Mouse (Mus musculus) megakaryocyte, embryonic 14.5 days (primary cell): Measurements from ENCODE around the gene Ccdc182. TPM values are rescaled to one million over a fixed set of nuclear protein-coding genes. Genes with fewer than 3 reads are reported as not detected.

ENCODE experiments used
- H3K27me3 ChIP-seq: replicated peaks from 2 replicates; pipeline ENCODE3; 2012; ENCODE audit warnings: inconsistent platforms
- H3K36me3 ChIP-seq: replicated peaks from 2 replicates; pipeline ENCODE3; 2012; ENCODE audit warnings: low read length, inconsistent platforms, mixed read lengths
- H3K4me1 ChIP-seq: 2 replicates; pipeline ENCODE4 v1.6.1; 2012; ENCODE audit warnings: inconsistent platforms
- H3K4me3 ChIP-seq: replicated peaks from 2 replicates; pipeline ENCODE3; 2012; ENCODE audit warnings: moderate library complexity, mild to moderate bottlenecking, inconsistent platforms
- H3K9me3 ChIP-seq: 2 replicates; pipeline ENCODE4 v1.6.1; 2012; ENCODE audit warnings: inconsistent platforms
- FLI1 ChIP-seq: IDR thresholded peaks from 2 replicates; pipeline ENCODE4 v1.6.1; 2012; ENCODE audit warnings: low read length, inconsistent platforms, mixed read lengths
- GATA1 ChIP-seq: IDR thresholded peaks from 3 replicates; pipeline ENCODE4 v1.6.1; 2012; ENCODE audit warnings: mixed read lengths, low read length, inconsistent platforms, borderline replicate concordance
- polyA plus RNA-seq: library from polyadenylated mRNA; stranded (reverse); fragments of >175 nt; gene quantifications from 2 replicates; pipeline ENCODE4 v1.2.3, GENCODE M21; 2012; ENCODE audit warnings: low replicate concordance; ENCODE audit not compliant: insufficient read depth

Ccdc182 gene
- polyA plus RNA-seq, 1 experiment, result not detected

DNA sequence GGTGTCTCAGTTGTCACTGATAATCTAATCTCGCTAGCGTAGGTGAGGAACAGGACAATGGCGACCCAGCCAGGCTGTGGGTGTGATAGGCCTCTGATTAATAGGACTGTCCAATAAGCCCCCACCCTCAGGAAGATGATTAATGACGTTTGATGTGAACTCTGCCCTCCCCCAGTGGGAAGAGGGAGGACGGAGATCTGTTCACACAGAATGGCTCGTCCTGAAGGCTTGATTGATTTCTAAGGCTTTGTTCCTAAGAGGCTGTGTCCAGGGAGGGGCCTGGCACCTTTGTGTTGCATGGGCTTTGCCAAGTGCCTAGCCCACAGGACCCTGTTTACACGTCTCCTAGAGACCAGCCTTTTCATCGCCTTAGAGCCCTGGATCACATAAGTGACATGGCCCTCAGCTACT, 13.4 kb upstream of the Ccdc182 start:
- no peak for TF ChIP-seq GATA1
- no peak for TF ChIP-seq FLI1
- peaks cover 7% of the 10 kb centered on the region; the same call in 1 of the 2 replicates for H3K4me1 ChIP-seq
- no peak overlapping the region for H3K4me3 ChIP-seq
- peaks cover 33% of the 10 kb centered on the region for H3K27me3 ChIP-seq
- no peaks in the 10 kb centered on the region for H3K36me3 ChIP-seq
- H3K9me3 ChIP-seq, result peaks cover 8% of the 10 kb centered on the region

GRCm38 (mm10) chr11:88281428-88282119, 12.3 kb upstream of the Ccdc182 start:
- peaks cover 29% of the 10 kb centered on the region for H3K27me3 ChIP-seq
- peaks cover 7% of the 10 kb centered on the region; the same call in 1 of the 2 replicates for H3K4me1 ChIP-seq
- no peaks in the 10 kb centered on the region for H3K36me3 ChIP-seq
- H3K4me3 ChIP-seq, result no peak overlapping the region
- H3K9me3 ChIP-seq, result peaks cover 8% of the 10 kb centered on the region
- no peak for TF ChIP-seq FLI1
- no peak for TF ChIP-seq GATA1

DNA sequence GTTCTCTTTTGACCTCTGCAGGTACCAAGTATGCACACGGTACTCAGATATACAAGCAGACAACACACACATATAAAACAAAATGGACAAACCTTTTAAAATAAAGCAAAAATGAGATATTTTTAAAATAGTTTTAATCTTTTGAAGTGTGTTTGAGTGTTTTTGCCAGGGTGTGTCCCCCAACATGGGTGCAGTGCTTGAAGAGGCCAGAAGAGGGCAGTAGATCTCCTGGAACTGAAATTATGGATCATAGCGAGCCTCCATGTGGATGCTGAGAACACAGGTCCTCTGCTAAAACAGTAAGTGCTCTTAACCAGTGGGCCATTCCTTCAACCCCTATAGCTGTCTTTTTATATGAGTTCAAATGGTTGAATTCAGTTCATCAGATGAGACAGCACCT, 11.3 kb upstream of the Ccdc182 start:
- Histone ChIP-seq H3K4me3 (no peak overlapping the region), H3K27me3 (peaks cover 26% of the 10 kb centered on the region), H3K4me1 (peaks cover 7% of the 10 kb centered on the region; the same call in 1 of the 2 replicates), H3K9me3 (peaks cover 8% of the 10 kb centered on the region), H3K36me3 (no peaks in the 10 kb centered on the region)
- TF ChIP-seq GATA1 (no peak), FLI1 (no peak)

DNA sequence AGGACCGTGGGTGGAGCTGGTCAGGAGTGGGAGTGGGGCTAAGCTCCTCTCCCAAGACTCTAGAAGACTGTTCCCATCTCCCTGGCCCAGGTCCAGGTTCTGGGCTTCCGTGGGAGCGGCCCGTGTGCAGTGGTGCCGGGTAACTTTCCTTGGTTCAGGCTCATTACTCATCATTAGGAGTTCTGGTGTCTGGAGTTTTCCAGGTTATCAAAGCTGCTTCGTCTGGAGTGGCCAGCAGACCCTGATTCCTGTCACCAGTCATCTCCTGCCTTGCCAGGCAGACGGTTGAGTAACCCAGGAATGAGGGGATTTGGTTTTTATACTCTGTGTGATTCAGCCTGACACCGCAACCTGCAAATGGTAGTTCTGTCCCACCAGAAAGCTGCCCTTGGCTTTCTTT, 7.8 kb upstream of the Ccdc182 start:
- no peak overlapping the region for H3K4me3 ChIP-seq
- no peaks in the 10 kb centered on the region for H3K36me3 ChIP-seq
- peaks cover 8% of the 10 kb centered on the region for H3K9me3 ChIP-seq
- H3K4me1 ChIP-seq, result peaks cover 7% of the 10 kb centered on the region; the same call in 1 of the 2 replicates
- TF ChIP-seq GATA1, result no peak
- no peak for TF ChIP-seq FLI1
- H3K27me3 ChIP-seq, result peaks cover 33% of the 10 kb centered on the region

- TF ChIP-seq FLI1 (no peak), GATA1 (no peak)
- H3K9me3 ChIP-seq, result no peaks in the 10 kb centered on the region
- H3K36me3 ChIP-seq, result no peaks in the 10 kb centered on the region
- H3K4me1 ChIP-seq, result peaks cover 16% of the 10 kb centered on the region
- H3K27me3 ChIP-seq, result peaks cover 46% of the 10 kb centered on the region
- H3K4me3 ChIP-seq, result no peak overlapping the region
Observed at GRCm38 (mm10) chr11:88288400-88288799, 5.5 kb upstream of the Ccdc182 start.

GRCm38 (mm10) chr11:88288805-88289340, 5.0 kb upstream of the Ccdc182 start:
- Histone ChIP-seq H3K9me3 (no peaks in the 10 kb centered on the region), H3K36me3 (no peaks in the 10 kb centered on the region), H3K27me3 (peaks cover 50% of the 10 kb centered on the region), H3K4me1 (peaks cover 20% of the 10 kb centered on the region), H3K4me3 (no peak overlapping the region)
- TF ChIP-seq GATA1, result no peak
- TF ChIP-seq FLI1, result no peak

DNA sequence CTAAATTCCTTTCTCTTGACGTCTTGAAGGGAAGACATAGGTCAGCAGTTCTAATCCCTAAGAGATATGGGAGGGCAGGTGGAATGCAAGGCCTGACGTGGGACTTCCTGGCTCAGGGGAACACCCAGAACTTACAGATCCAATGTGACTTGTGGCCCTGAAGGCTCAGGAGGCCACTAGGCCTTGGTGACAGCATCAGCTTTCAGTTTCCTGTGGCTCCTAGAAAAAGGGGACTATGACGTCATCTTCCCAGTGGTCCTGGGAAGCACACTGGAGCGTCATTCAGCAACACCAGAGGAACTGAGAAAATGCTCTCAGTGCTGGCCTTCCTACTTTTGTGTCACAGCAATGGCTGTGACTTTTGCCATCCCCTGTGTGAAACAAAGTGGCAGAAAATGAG, 2.6 kb upstream of the Ccdc182 start:
- peaks cover 26% of the 10 kb centered on the region for H3K4me1 ChIP-seq
- no peak overlapping the region for H3K4me3 ChIP-seq
- H3K9me3 ChIP-seq, result peaks cover 4% of the 10 kb centered on the region; the same call in 1 of the 2 replicates
- TF ChIP-seq FLI1 (no peak), GATA1 (no peak)
- H3K27me3 ChIP-seq, result peaks cover 58% of the 10 kb centered on the region
- H3K36me3 ChIP-seq, result no peaks in the 10 kb centered on the region

DNA sequence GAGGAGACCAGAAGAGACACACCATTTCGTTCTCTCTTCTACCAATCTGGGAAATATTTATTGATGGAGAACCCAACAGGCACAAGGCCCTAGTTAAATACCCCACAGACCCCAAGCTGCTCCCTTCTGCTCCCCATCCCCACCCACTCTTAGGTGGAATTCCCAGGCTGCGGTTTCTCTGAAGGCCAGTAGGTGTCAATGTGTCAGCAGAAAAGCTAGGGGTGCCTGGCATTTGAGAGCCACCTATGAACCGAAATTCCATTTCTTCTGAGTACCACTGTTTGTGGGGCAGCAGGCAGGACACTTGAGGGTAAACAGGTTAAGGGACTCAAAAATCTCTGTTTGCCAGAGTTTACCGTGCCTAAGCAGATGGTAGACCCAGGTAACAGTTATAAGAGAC, 2.2 kb upstream of the Ccdc182 start:
- H3K27me3 ChIP-seq, result peaks cover 59% of the 10 kb centered on the region
- H3K36me3 ChIP-seq, result no peaks in the 10 kb centered on the region
- H3K9me3 ChIP-seq, result peaks cover 4% of the 10 kb centered on the region; the same call in 1 of the 2 replicates
- H3K4me3 ChIP-seq, result no peak overlapping the region
- TF ChIP-seq FLI1 (no peak), GATA1 (no peak)
- peaks cover 29% of the 10 kb centered on the region for H3K4me1 ChIP-seq

DNA sequence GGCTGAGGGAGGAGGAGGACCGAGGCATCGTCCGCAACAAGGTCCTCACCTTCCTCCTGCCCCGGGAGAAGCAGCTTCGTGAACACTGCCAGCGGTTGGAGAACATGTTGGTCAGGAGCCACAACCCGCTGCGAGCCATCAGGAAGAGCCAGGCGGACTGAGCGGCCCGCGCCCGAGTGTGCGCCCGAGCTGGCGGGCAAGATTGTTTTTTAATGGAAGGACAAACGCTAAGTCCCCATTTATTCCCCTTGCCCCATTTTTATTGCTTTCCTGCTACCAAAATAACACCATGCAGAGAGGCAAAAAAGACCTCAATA, 494 bp downstream of the Ccdc182 start:
- Histone ChIP-seq H3K27me3 (peaks cover 59% of the 10 kb centered on the region), H3K4me1 (peaks cover 30% of the 10 kb centered on the region), H3K4me3 (peak overlapping the region; percentile 86), H3K9me3 (peaks cover 4% of the 10 kb centered on the region; the same call in 1 of the 2 replicates), H3K36me3 (no peaks in the 10 kb centered on the region)
- TF ChIP-seq FLI1 (no peak), GATA1 (no peak)

GRCm38 (mm10) chr11:88295298-88295697, 1.4 kb downstream of the Ccdc182 start:
- no peaks in the 10 kb centered on the region for H3K36me3 ChIP-seq
- peaks cover 65% of the 10 kb centered on the region for H3K27me3 ChIP-seq
- H3K9me3 ChIP-seq, result peaks cover 4% of the 10 kb centered on the region; the same call in 1 of the 2 replicates
- H3K4me3 ChIP-seq, result no peak overlapping the region
- peaks cover 30% of the 10 kb centered on the region for H3K4me1 ChIP-seq
- TF ChIP-seq GATA1 (no peak), FLI1 (no peak)
